Mouse (Mus musculus) ES-E14 (cell line): ENCODE results near the gene Luzp1. TPM values are rescaled to one million over a fixed set of nuclear protein-coding genes. Genes with fewer than 3 reads are reported as not detected.

Experiments
- DNase-seq: peaks from one replicate; pipeline ENCODE4 v3.0.0-alpha.2; 2013; ENCODE audit warnings: low read depth, low spot score
- H3K27ac ChIP-seq: 2 replicates; pipeline ENCODE4 v1.5.1; 2012; ENCODE audit warnings: low read depth, mild to moderate bottlenecking, low read length, moderate library complexity, mixed read lengths; ENCODE audit not compliant: poor library complexity, insufficient read depth, severe bottlenecking
- H3K36me3 ChIP-seq: 2 replicates; pipeline ENCODE4 v1.6.1; 2012; ENCODE audit warnings: mild to moderate bottlenecking, low read length, moderate library complexity, mixed read lengths; ENCODE audit not compliant: control insufficient read depth, poor library complexity, insufficient read depth, severe bottlenecking
- H3K4me1 ChIP-seq, 2 experiments: fragments of 150-350 bp in 1 of 2; sonication (generic) in 1 of 2; 2 replicates each; pipeline ENCODE4 v1.6.1; 2012; ENCODE audit warnings: low read length in 2 of 2, mild to moderate bottlenecking in 1 of 2, mixed read lengths in 1 of 2; ENCODE audit not compliant: control insufficient read depth in 2 of 2, insufficient read depth in 2 of 2, poor library complexity in 1 of 2
- H3K4me3 ChIP-seq, 2 experiments: fragments of 150-350 bp in 1 of 2; sonication (generic) in 1 of 2; 2 replicates each; pipeline ENCODE4 v1.5.1; 2012; ENCODE audit warnings: low read length in 2 of 2, low read depth in 1 of 2, mild to moderate bottlenecking in 1 of 2, mixed read lengths in 1 of 2; ENCODE audit not compliant: insufficient read depth in 1 of 2, poor library complexity in 1 of 2, severe bottlenecking in 1 of 2
- H3K9ac ChIP-seq: 2 replicates; pipeline ENCODE4 v1.6.1; 2012; ENCODE audit warnings: low read depth, mild to moderate bottlenecking, low read length, mixed read lengths; ENCODE audit not compliant: poor library complexity, insufficient read depth, severe bottlenecking
- H3K9me3 ChIP-seq: fragments of 150-350 bp; sonication (generic); 2 replicates; pipeline ENCODE4 v1.6.1; 2012; ENCODE audit warnings: low read depth, mild to moderate bottlenecking, low read length; ENCODE audit not compliant: control insufficient read depth, insufficient read depth
- CHD2 ChIP-seq: IDR thresholded peaks from 2 replicates; pipeline ENCODE4 v1.6.1; 2014; ENCODE audit warnings: mild to moderate bottlenecking, low read depth, low read length, inconsistent platforms
- HCFC1 ChIP-seq: IDR thresholded peaks from 2 replicates; pipeline ENCODE4 v1.6.1; 2012; ENCODE audit warnings: low read length, inconsistent platforms, borderline replicate concordance; ENCODE audit not compliant: insufficient read depth
- MAFK ChIP-seq: IDR thresholded peaks from 2 replicates; pipeline ENCODE4 v1.6.1; 2014; ENCODE audit warnings: mild to moderate bottlenecking, low read depth, low read length, inconsistent platforms; ENCODE audit not compliant: insufficient read depth
- ZC3H11A ChIP-seq: IDR thresholded peaks from 2 replicates; pipeline ENCODE4 v1.6.1; 2012; ENCODE audit warnings: low read depth, mild to moderate bottlenecking, inconsistent platforms, low read length, borderline replicate concordance
- ZNF384 ChIP-seq: IDR thresholded peaks from 2 replicates; pipeline ENCODE4 v1.6.1; 2012; ENCODE audit warnings: low read depth, low read length, inconsistent platforms
- in situ Hi-C, 2 experiments: fragments of 600-800 bp; cut with MboI; formaldehyde crosslinking; loops; one replicate each; pipeline ENCODE4 v1.15.1; 2025; ENCODE audit warnings: low sequenced_read_pairs in 2 of 2, inconsistent platforms in 1 of 2; ENCODE audit not compliant: unreplicated experiment in 2 of 2
- total RNA-seq: library from RNA; depleted of rRNA; stranded (reverse); fragments of 300-350 nt; gene quantifications from 2 replicates; pipeline ENCODE4 v1.2.3, GENCODE M21; 2012

Gene Luzp1
- total RNA-seq, 1 experiment: 41.0 TPM

DNA sequence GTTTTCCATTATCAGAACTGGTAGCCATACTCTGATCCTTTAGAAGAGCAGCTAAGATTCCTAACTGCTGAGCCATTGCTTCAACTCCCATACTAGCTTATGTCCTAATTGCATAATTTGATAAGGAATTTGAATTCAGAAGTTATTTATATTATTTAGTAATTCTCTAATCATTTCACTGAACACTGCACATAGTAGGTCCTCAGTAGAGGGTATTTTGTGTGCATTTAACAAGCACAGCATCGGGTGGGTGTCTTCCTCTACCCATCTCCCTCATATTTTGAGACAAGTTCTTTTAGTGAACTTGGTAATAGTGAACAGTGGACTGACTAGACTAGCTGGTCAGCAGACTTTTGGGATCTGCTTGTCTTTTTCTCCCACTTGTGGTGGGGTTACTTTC lies 7.1 kb downstream of the Luzp1 start:
- in situ Hi-C loops: no loop called here
- no peak overlapping the region for H3K27ac ChIP-seq

DNA sequence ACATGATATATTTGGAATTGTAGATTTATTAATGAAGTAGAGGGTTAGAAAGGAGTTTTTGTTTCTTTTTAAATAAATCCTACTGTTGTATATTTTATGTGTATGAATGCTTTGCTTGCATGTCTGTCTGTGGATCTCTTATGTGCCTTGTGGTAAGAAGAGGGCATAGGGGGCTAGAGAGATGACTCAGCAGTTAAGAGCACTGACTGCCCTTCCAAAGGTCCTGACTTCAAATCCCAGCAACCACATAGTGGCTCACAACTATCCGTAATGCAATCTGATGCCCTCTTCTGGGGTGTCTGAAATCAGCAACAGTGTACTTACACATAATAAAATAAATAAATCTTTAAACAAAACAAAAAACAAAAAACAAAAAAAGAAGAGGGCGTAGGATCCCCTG lies 17.0 kb downstream of the Luzp1 start:
- H3K27ac ChIP-seq: no peak overlapping the region
- H3K4me3 ChIP-seq: no peak overlapping the region
- TF ChIP-seq MAFK (peak; percentile 88), ZNF384 (no peak), CHD2 (no peak)
- no peak overlapping the region for H3K9ac ChIP-seq
- DNase-seq: no peak
- H3K36me3 ChIP-seq: no peaks in the 10 kb centered on the region; the same call in 1 of the 2 replicates
- in situ Hi-C loops: no loop called here
- H3K9me3 ChIP-seq: no peaks in the 10 kb centered on the region
- peaks cover 2% of the 10 kb centered on the region in 2 experiments; a peak in 1 of 4 replicates for H3K4me1 ChIP-seq

More for the DNA sequence above, 7.1 kb downstream of the Luzp1 start:
- Histone ChIP-seq H3K9me3 (no peaks in the 10 kb centered on the region), H3K36me3 (no peaks in the 10 kb centered on the region), H3K4me1 (peaks cover 2 to 4% of the 10 kb centered on the region in 2 experiments; a peak in 3 of 4 replicates), H3K4me3 (no peak overlapping the region), H3K9ac (no peak overlapping the region)
- TF ChIP-seq ZNF384: no peak
- no peak for TF ChIP-seq MAFK
- no peak for TF ChIP-seq CHD2
- no peak for TF ChIP-seq HCFC1
- TF ChIP-seq ZC3H11A: no peak
- no peak for DNase-seq

DNA sequence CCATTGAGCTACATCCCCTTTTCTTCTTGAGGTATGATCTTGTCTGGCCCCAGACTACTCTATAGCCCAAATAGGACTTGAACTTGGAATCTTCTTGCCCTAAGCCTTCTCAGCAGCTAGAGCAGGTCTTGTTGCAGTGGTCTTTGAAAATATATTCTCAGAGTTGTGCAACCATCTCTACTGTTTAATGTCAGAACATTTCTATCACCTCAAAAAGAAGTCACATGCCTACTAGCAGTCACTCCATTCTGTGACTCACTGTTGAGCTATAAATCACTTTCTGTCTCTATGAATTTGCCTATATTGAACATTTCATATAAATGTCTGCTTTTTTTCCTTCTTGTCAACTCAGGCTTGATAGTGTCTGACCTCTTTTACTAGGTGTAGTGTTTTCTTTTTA lies 26.4 kb downstream of the Luzp1 start:
- Histone ChIP-seq H3K36me3 (no peaks in the 10 kb centered on the region), H3K4me1 (peaks cover 5 to 6% of the 10 kb centered on the region in 2 experiments; a peak in 3 of 4 replicates), H3K27ac (no peak overlapping the region), H3K9me3 (no peaks in the 10 kb centered on the region), H3K9ac (no peak overlapping the region), H3K4me3 (no peak overlapping the region)
- no peak for DNase-seq
- TF ChIP-seq MAFK (no peak), ZC3H11A (no peak), CHD2 (no peak), HCFC1 (no peak), ZNF384 (no peak)
- in situ Hi-C loops: no loop called here

GRCm38 (mm10) chr4:136505426-136506215 lies 36.1 kb downstream of the Luzp1 start:
- Histone ChIP-seq H3K4me3 (no peak overlapping the region), H3K9ac (no peak overlapping the region), H3K27ac (no peak overlapping the region), H3K4me1 (no peaks in the 10 kb centered on the region), H3K9me3 (no peaks in the 10 kb centered on the region), H3K36me3 (no peaks in the 10 kb centered on the region)
- no peak for DNase-seq
- TF ChIP-seq ZNF384 (peak; percentile 76), ZC3H11A (no peak)
- in situ Hi-C loops: no loop called here
